Mouse (Mus musculus) 3134 (cell line): Measurements from ENCODE around the gene Gfpt1.
"Not testable (repeated sequence)": the region's sequence is repeated elsewhere in the genome, so short reads cannot be mapped to it uniquely, and the experiment has no call there.

Experiments
- DNase-seq: peaks from one replicate; pipeline ENCODE4 v3.0.0-alpha.2; 2011; ENCODE audit warnings: low spot score; ENCODE audit not compliant: insufficient read length; ENCODE audit errors: extremely low read depth

Gene Gfpt1

GRCm38 (mm10) chr6:87041431-87041830 is 1.2 kb upstream of the Gfpt1 start:
- DNase-seq: no peak

- DNase-seq: no peak
Measured at GRCm38 (mm10) chr6:87042004-87042336, 676 bp upstream of the Gfpt1 start.

- DNase-seq: no peak
Measured at GRCm38 (mm10) chr6:87043131-87043516, 478 bp downstream of the Gfpt1 start.

- no peak for DNase-seq
Measured at GRCm38 (mm10) chr6:87044895-87045294, 2.2 kb downstream of the Gfpt1 start.

- DNase-seq: no peak
Measured at GRCm38 (mm10) chr6:87045507-87045906, 2.9 kb downstream of the Gfpt1 start.

- not testable (repeated sequence) for DNase-seq
Measured at GRCm38 (mm10) chr6:87048712-87049111, 6.1 kb downstream of the Gfpt1 start.

- no peak for DNase-seq
Measured at GRCm38 (mm10) chr6:87051886-87052425, 9.3 kb downstream of the Gfpt1 start.

- no peak for DNase-seq
Measured at GRCm38 (mm10) chr6:87054193-87054592, 11.5 kb downstream of the Gfpt1 start.

- DNase-seq: no peak
Measured at GRCm38 (mm10) chr6:87059754-87060153, 17.1 kb downstream of the Gfpt1 start.

GRCm38 (mm10) chr6:87063586-87063985 is 20.9 kb downstream of the Gfpt1 start:
- no peak for DNase-seq

GRCm38 (mm10) chr6:87068209-87068608 is 25.6 kb downstream of the Gfpt1 start:
- no peak for DNase-seq

GRCm38 (mm10) chr6:87069195-87069900 is 26.7 kb downstream of the Gfpt1 start:
- no peak for DNase-seq

GRCm38 (mm10) chr6:87070641-87071040 is 28.0 kb downstream of the Gfpt1 start:
- DNase-seq: no peak

- DNase-seq: no peak
Measured at GRCm38 (mm10) chr6:87072759-87073158, 30.1 kb downstream of the Gfpt1 start.

- no peak for DNase-seq
Measured at GRCm38 (mm10) chr6:87075092-87075685, 32.5 kb downstream of the Gfpt1 start.

GRCm38 (mm10) chr6:87079457-87079856 is 36.8 kb downstream of the Gfpt1 start:
- DNase-seq: no peak

GRCm38 (mm10) chr6:87085026-87085425 is 42.4 kb downstream of the Gfpt1 start:
- DNase-seq: no peak

- DNase-seq: no peak
Measured at GRCm38 (mm10) chr6:87088356-87088755, 45.7 kb downstream of the Gfpt1 start.

- no peak for DNase-seq
Measured at GRCm38 (mm10) chr6:87090877-87091276, 48.2 kb downstream of the Gfpt1 start.

GRCm38 (mm10) chr6:87092476-87092875 is 49.8 kb downstream of the Gfpt1 start:
- DNase-seq: no peak

- not testable (repeated sequence) for DNase-seq
Measured at GRCm38 (mm10) chr6:87093631-87094030, 51.0 kb downstream of the Gfpt1 start.

- no peak for DNase-seq
Measured at GRCm38 (mm10) chr6:87099261-87099660, 56.6 kb downstream of the Gfpt1 start.
